Mouse (Mus musculus) cerebellum, adult 11-12 months (tissue): ENCODE measurements at regions not wholly inside any gene's neighbourhood (a gene's known extent, or its start where the extent isn't known, plus 50 kb on each side); places are given as distances from the start of the nearest gene placed in this dataset.
"Not testable (repeated sequence)": the region's sequence is repeated elsewhere in the genome, so short reads cannot be mapped to it uniquely, and the experiment has no call there.

ENCODE experiments used
- DNase-seq: peaks from one replicate; pipeline ENCODE4 v3.0.0; 2022

GRCm38 (mm10) chr17:4581851-4582250 lies 412.3 kb upstream of the Arid1b start:
- DNase-seq: no peak

- no peak for DNase-seq
Observed at GRCm38 (mm10) chr17:4610481-4610880, 383.7 kb upstream of the Arid1b start.

- no peak for DNase-seq
Observed at GRCm38 (mm10) chr17:4610993-4611392, 383.1 kb upstream of the Arid1b start.

- DNase-seq: no peak
Observed at GRCm38 (mm10) chr17:4611711-4612110, 382.4 kb upstream of the Arid1b start.

GRCm38 (mm10) chr17:4612136-4612535 lies 382.0 kb upstream of the Arid1b start:
- DNase-seq: no peak

GRCm38 (mm10) chr17:4612741-4613140 lies 381.4 kb upstream of the Arid1b start:
- no peak for DNase-seq

- DNase-seq: no peak
Observed at GRCm38 (mm10) chr17:4620361-4620760, 373.8 kb upstream of the Arid1b start.

- not testable (repeated sequence) for DNase-seq
Observed at GRCm38 (mm10) chr17:4626126-4626525, 368.0 kb upstream of the Arid1b start.

GRCm38 (mm10) chr17:4627542-4627941 lies 366.6 kb upstream of the Arid1b start:
- no peak for DNase-seq

GRCm38 (mm10) chr17:4631122-4631521 lies 363.0 kb upstream of the Arid1b start:
- DNase-seq: no peak

GRCm38 (mm10) chr17:4632506-4632905 lies 361.6 kb upstream of the Arid1b start:
- no peak for DNase-seq

- DNase-seq: no peak
Observed at GRCm38 (mm10) chr17:4633771-4634170, 360.4 kb upstream of the Arid1b start.

- no peak for DNase-seq
Observed at GRCm38 (mm10) chr17:4636796-4637353, 357.3 kb upstream of the Arid1b start.

GRCm38 (mm10) chr17:4639531-4639930 lies 354.6 kb upstream of the Arid1b start:
- DNase-seq: no peak

- DNase-seq: no peak
Observed at GRCm38 (mm10) chr17:4640555-4640954, 353.6 kb upstream of the Arid1b start.

GRCm38 (mm10) chr17:4641166-4641565 lies 353.0 kb upstream of the Arid1b start:
- DNase-seq: no peak

GRCm38 (mm10) chr17:4642046-4642445 lies 352.1 kb upstream of the Arid1b start:
- DNase-seq: no peak

GRCm38 (mm10) chr17:4643343-4643742 lies 350.8 kb upstream of the Arid1b start:
- no peak for DNase-seq

GRCm38 (mm10) chr17:4648603-4649002 lies 345.5 kb upstream of the Arid1b start:
- DNase-seq: no peak

- DNase-seq: no peak
Observed at GRCm38 (mm10) chr17:4654221-4654620, 339.9 kb upstream of the Arid1b start.

GRCm38 (mm10) chr17:4661996-4662395 lies 332.1 kb upstream of the Arid1b start:
- no peak for DNase-seq

GRCm38 (mm10) chr17:4668511-4668910 lies 325.6 kb upstream of the Arid1b start:
- DNase-seq: no peak

GRCm38 (mm10) chr17:4673271-4673670 lies 320.9 kb upstream of the Arid1b start:
- DNase-seq: no peak

GRCm38 (mm10) chr17:4706421-4706820 lies 287.7 kb upstream of the Arid1b start:
- no peak for DNase-seq

GRCm38 (mm10) chr17:4721061-4721460 lies 273.1 kb upstream of the Arid1b start:
- DNase-seq: no peak

- DNase-seq: no peak
Observed at GRCm38 (mm10) chr17:4724031-4724430, 270.1 kb upstream of the Arid1b start.
